Mouse (Mus musculus): ENCODE data around the gene Sema4d. TPM values are rescaled to one million over a fixed set of nuclear protein-coding genes. Genes with fewer than 3 reads are reported as not detected.
A peak's percentile ranks its signal among the peaks of the same experiment; 100 is the strongest.

The Sema4d gene
- total and polyA plus RNA-seq, 3 experiments: 6.9 to 20.3 TPM; not detected in 1

GRCm38 (mm10) chr13:51778351-51778982 is 15.1 kb downstream of the Sema4d start:
- no peak for TF ChIP-seq MAX (IDR thresholded peaks at IDR 0.05; ENCODE audit: low read length)
- no peaks in the 10 kb centered on the region for H3K27me3 ChIP-seq (ENCODE audit: control insufficient read depth in 1 of 2, insufficient read depth in 2 of 2, low read length in 2 of 2)

GRCm38 (mm10) chr13:51777738-51778274 is 15.7 kb downstream of the Sema4d start:
- Histone ChIP-seq H3K4me3 (ENCODE audit: control insufficient read depth in 1 of 2, insufficient read depth in 1 of 2, low read depth in 2 of 2, low read length in 2 of 2) (no peak overlapping the region), H3K27me3 (ENCODE audit: control insufficient read depth in 1 of 2, insufficient read depth in 2 of 2, low read length in 2 of 2) (no peaks in the 10 kb centered on the region), H3K79me2 (ENCODE audit: control insufficient read depth, insufficient read depth, low read length, poor library complexity) (no peaks in the 10 kb centered on the region), H3K4me1 (ENCODE audit: control insufficient read depth in 1 of 2, insufficient read depth in 2 of 2, low read length in 2 of 2) (peaks cover 3 to 21% of the 10 kb centered on the region in 2 experiments), H3K27ac (ENCODE audit: control insufficient read depth, low read depth, low read length) (peak overlapping the region; percentile 15; the same call in 1 of the 2 replicates), H3K9me3 (replicated peaks; ENCODE audit: insufficient read depth, low read length) (no peaks in the 10 kb centered on the region), H3K36me3 (ENCODE audit: control insufficient read depth in 1 of 2, insufficient read depth in 2 of 2, low read length in 2 of 2) (peaks cover 0 to 13% of the 10 kb centered on the region in 2 experiments; a peak in 2 of 4 replicates), H3K9ac (ENCODE audit: control insufficient read depth, low read depth, low read length, poor library complexity, severe bottlenecking) (peak overlapping the region; percentile 35; the same call in 1 of the 2 replicates)
- TF ChIP-seq RCOR1 (IDR thresholded peaks at IDR 0.05; ENCODE audit: low read depth, low read length) (no peak), ETS1 (IDR thresholded peaks at IDR 0.05; ENCODE audit: low read depth, low read length) (peak; percentile 71)
- DNase-seq (ENCODE audit: low read depth, low spot score): no peak

More at GRCm38 (mm10) chr13:51778351-51778982, 15.1 kb downstream of the Sema4d start:
- DNase-seq (ENCODE audit: low read depth, low spot score): no peak
- H3K9ac ChIP-seq (ENCODE audit: control insufficient read depth, low read depth, low read length, poor library complexity, severe bottlenecking): no peak overlapping the region
- no peaks in the 10 kb centered on the region for H3K9me3 ChIP-seq (replicated peaks; ENCODE audit: insufficient read depth, low read length)
- peaks cover 0 to 13% of the 10 kb centered on the region in 2 experiments; a peak in 2 of 4 replicates for H3K36me3 ChIP-seq (ENCODE audit: control insufficient read depth in 1 of 2, insufficient read depth in 2 of 2, low read length in 2 of 2)
- H3K4me3 ChIP-seq (ENCODE audit: control insufficient read depth in 1 of 2, insufficient read depth in 1 of 2, low read depth in 2 of 2, low read length in 2 of 2): no peak overlapping the region
- H3K79me2 ChIP-seq (ENCODE audit: control insufficient read depth, insufficient read depth, low read length, poor library complexity): no peaks in the 10 kb centered on the region
- H3K27ac ChIP-seq (ENCODE audit: control insufficient read depth, low read depth, low read length): no peak overlapping the region
- H3K4me1 ChIP-seq (ENCODE audit: control insufficient read depth in 1 of 2, insufficient read depth in 2 of 2, low read length in 2 of 2): peaks cover 3 to 21% of the 10 kb centered on the region in 2 experiments

- H3K4me1 ChIP-seq (ENCODE audit: control insufficient read depth in 1 of 2, insufficient read depth in 2 of 2, low read length in 2 of 2): peaks cover 3 to 21% of the 10 kb centered on the region in 2 experiments
- H3K4me3 ChIP-seq (ENCODE audit: control insufficient read depth in 1 of 2, insufficient read depth in 1 of 2, low read depth in 2 of 2, low read length in 2 of 2): peak overlapping the region; percentile 7 to 17; a peak in 3 of 4 replicates
- DNase-seq (ENCODE audit: low read depth, low spot score): peak; percentile 91
- H3K36me3 ChIP-seq (ENCODE audit: control insufficient read depth in 1 of 2, insufficient read depth in 2 of 2, low read length in 2 of 2): peaks cover 0 to 13% of the 10 kb centered on the region in 2 experiments; a peak in 2 of 4 replicates
- H3K27ac ChIP-seq (ENCODE audit: control insufficient read depth, low read depth, low read length): peak overlapping the region; percentile 15
- peak overlapping the region; percentile 35 for H3K9ac ChIP-seq (ENCODE audit: control insufficient read depth, low read depth, low read length, poor library complexity, severe bottlenecking)
- H3K79me2 ChIP-seq (ENCODE audit: control insufficient read depth, insufficient read depth, low read length, poor library complexity): no peaks in the 10 kb centered on the region
- H3K27me3 ChIP-seq (ENCODE audit: control insufficient read depth in 1 of 2, insufficient read depth in 2 of 2, low read length in 2 of 2): no peaks in the 10 kb centered on the region
- no peaks in the 10 kb centered on the region for H3K9me3 ChIP-seq (replicated peaks; ENCODE audit: insufficient read depth, low read length)
- TF ChIP-seq ZC3H11A (IDR thresholded peaks at IDR 0.05; ENCODE audit: low read depth, low read length) (no peak), BHLHE40 (IDR thresholded peaks at IDR 0.05; ENCODE audit: borderline replicate concordance, low read depth, low read length) (no peak), POLR2AphosphoS5 (IDR thresholded peaks at IDR 0.05; ENCODE audit: borderline replicate concordance, low read depth, low read length) (no peak), USF1 (IDR thresholded peaks at IDR 0.05; ENCODE audit: low read depth, low read length) (no peak), EP300 (IDR thresholded peaks at IDR 0.05; ENCODE audit: low read depth in 1 of 2, low read length in 2 of 2) (no peak), POLR2A (IDR thresholded peaks at IDR 0.05; ENCODE audit: control insufficient read depth in 1 of 2, insufficient read depth in 1 of 2, low read depth in 1 of 2, low read length in 2 of 2, poor library complexity in 1 of 2) (peak in 1 of 2 experiments; percentile 52; a peak in 1 of 4 replicates), ZMIZ1 (IDR thresholded peaks at IDR 0.05; ENCODE audit: low read depth, low read length) (no peak), RCOR1 (IDR thresholded peaks at IDR 0.05; ENCODE audit: low read depth, low read length) (peak; percentile 17; the same call in 1 of the 2 replicates), POLR2AphosphoS2 (IDR thresholded peaks at IDR 0.05; ENCODE audit: low read length) (no peak), KAT2A (conservative IDR thresholded peaks at IDR 0.05; ENCODE audit: low read depth, low read length) (no peak), UBTF (IDR thresholded peaks at IDR 0.05; ENCODE audit: borderline replicate concordance, insufficient read depth, low read depth, low read length) (no peak), TBP (IDR thresholded peaks at IDR 0.05; ENCODE audit: low read depth, low read length) (0 out of 2 replicates have a peak, but pooled peaks have one; percentile 37), RAD21 (IDR thresholded peaks at IDR 0.05; ENCODE audit: low read depth, low read length) (no peak), GATA1 (IDR thresholded peaks at IDR 0.05; ENCODE audit: low read depth, low read length) (peak; percentile 59), MAX (IDR thresholded peaks at IDR 0.05; ENCODE audit: low read length) (no peak; the same call in 1 of the 2 replicates), USF2 (IDR thresholded peaks at IDR 0.05; ENCODE audit: borderline replicate concordance in 1 of 2, insufficient read depth in 1 of 2, low read depth in 1 of 2, low read length in 2 of 2) (no peak), CTCF (IDR thresholded peaks at IDR 0.05 in 2 of 3, conservative IDR thresholded peaks at IDR 0.05 in 1 of 3; ENCODE audit: control insufficient read depth in 1 of 3, insufficient read depth in 1 of 3, low read depth in 2 of 3, low read length in 3 of 3, poor library complexity in 1 of 3, severe bottlenecking in 1 of 3) (no peak), GABPA (IDR thresholded peaks at IDR 0.05; ENCODE audit: low read depth, low read length) (no peak), NRF1 (IDR thresholded peaks at IDR 0.05; ENCODE audit: insufficient read depth, low read depth, low read length, poor library complexity, severe bottlenecking) (no peak), ELF1 (IDR thresholded peaks at IDR 0.05; ENCODE audit: low read depth, low read length) (peak; percentile 79)
These were observed 16.4 kb downstream of the Sema4d start for GRCm38 (mm10) chr13:51777048-51777737.
